Mouse (Mus musculus) embryo, embryonic 9.5 days (tissue): ENCODE results near the gene Nhlrc1.

Experiments
- DNase-seq: peaks from one replicate; pipeline ENCODE4 v3.0.0-alpha.2; 2017; ENCODE audit errors: extremely low spot score

The Nhlrc1 gene

DNA sequence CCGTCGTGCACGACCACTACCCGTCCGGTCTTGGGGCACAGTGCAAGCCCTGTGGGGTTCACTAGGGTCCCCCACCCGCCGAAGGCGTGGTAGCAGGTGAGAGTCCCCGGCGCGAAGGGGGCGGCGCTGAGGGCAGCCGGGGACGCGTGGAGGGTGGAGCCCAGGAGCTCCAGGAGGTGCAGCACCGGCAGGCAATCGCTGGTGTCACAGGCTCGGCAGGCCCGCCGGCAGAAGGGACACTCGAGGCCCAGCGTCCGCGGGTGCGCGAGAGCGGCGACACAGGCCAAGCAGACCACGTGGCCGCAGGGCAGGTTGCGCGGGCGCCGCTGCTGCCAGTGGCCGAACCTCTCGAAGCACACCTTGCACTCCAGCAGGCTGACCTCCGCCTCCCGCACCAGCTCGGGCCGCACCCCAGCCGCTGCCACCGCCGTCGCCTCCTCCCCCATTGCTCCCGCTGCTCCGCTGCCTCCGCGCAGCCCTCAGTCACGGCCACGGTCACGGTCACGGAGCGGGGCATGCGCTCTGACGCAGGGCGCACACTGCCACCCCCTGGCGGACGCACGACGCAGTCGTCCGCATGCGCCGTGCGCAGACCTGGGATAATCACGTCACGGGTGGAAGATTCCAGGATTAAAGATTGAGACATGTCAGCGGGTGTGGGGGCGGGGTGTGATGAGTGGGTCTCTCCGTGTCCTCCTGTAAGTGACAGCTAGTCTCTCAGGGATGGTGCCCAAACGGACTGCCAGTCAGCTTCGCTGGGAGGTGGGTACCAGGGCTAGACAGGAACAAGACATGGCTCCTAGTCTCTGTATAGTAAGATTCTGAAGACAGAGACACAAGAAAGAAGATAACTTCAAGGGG is at the start of gene Nhlrc1:
Nhlrc1 (minus strand) TSS at position 517 of the 861 bp plus-strand sequence.
- peak; percentile 75 for DNase-seq

DNA sequence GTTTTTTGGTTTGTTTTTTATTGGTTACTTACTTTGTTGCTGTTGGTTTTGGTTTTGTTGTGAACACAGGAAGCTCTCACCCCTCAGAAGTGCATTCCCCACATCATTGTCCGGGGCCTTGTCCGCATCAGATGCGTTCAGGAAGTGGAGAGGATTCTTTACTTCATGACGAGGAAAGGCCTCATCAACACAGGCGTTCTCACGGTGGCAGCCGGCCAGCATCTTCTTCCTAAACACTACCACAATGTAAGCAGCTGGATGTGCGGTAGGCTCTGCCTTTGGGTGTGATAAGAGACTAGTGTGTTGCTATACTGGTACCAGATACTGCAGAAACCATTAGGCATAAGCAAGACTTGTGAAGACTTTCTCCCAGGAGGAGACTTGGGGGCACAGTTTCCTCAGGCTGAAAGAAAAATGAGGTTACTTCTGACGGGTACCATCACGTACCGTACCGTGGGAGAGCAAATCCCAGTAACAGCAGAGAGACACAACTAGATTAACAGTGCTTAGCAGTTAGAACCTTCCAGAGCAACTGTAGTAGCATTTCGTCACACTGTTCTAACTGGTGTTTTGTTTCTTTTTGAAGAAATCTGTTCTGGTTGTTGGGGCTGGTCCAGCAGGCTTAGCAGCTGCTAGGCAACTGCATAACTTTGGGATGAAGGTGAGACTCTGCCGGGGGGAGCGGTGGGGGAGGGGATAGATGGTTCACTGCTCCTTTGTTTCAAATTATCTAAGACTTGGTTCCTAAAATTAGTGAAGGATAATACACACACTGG is 49.5 kb upstream of the Nhlrc1 start:
- no peak for DNase-seq

DNA sequence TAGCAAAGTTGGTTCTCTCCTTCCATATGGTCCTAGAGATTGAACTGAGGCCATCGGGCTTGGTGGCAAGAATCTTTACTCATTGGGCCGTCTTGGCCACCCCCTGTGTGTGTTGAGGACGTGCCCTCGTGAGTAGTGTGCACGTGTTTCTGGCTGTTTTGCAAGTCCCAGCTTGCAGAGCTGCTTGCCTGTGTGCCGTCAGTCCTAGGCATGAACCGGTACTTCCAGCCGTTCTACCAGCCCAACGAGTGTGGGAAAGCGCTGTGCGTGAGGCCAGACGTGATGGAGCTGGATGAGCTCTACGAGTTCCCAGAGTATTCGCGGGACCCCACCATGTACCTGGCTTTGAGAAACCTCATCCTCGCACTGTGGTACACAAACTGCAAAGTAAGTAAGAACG is 48.1 kb upstream of the Nhlrc1 start:
- no peak for DNase-seq

DNA sequence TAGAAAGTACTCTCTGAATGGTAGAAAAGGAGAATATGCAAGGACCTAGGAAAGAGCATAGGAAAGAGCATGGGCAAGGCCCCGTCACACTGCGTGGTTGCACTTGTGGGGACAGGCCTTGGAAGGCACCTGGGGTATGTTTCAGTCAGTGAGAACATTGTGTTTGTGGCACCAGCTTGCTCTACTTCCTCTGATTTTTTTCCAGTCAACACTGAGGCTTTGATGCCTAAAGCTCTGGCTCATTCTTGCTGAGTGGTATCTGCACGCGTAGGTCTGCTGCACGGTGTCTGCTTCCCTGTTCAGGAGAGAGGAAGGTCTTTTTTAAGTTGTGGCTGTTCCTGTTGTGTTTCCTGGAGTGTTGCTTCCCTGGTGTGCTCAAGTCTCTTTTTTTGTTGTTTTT is 42.1 kb upstream of the Nhlrc1 start:
- no peak for DNase-seq

DNA sequence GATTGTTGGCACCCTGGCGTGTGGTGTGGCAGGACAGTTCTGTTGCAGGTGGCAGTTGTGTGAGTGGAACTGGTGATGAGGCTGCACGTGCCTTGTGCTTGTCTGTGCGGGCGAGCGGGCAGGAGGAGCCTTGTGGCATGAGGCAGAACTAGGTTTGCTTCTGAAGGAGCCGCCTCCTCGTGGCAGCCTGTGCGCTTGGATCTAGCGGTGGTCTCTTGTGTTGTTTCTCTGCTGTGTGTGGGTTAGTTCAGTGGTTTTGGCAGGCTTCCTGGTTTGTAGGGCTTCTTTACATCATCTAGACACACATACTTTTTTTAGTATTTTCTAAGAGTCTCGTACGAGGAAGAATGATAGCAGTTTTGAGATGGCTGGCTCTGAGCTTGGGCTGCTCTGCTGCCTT is 41.5 kb upstream of the Nhlrc1 start:
- no peak for DNase-seq

DNA sequence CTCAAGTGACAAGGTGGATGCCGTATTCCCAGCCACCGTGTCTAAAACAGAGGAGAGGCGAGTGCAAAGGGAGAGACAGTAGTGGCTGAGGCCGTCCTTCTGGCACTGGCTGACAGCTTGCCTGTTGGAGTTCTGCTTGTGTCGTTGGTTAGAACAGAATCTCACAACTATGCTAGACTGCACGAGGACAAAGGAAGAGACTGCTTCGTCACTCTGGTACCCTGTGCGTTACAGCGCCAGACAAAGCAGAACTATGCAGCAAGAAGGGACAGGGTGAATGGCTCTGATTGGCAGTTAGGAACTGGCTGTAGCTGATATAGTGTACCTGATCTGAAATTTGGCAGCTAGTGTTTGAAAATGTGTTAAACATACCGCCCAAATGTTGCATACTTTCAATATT is 39.3 kb upstream of the Nhlrc1 start:
- no peak for DNase-seq

DNA sequence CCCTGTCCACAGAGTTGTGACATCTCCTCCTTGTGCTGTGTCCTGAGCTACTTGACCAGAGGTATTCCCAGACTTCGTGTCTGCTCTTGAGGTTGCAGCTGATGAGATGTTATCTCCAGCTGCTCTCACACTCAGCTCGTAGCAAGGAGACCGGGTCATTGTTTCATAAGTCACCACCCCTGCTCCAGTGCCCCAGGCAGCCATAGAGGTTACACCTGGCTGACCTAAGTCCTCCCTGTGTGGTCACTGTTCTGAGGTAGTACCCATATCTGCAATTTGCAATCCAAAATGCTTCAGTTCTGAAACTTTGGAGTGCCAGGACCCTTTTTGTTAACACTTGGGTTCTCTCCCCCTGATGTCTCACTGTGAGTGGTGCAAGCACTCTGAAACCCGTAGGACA is 35.4 kb upstream of the Nhlrc1 start:
- DNase-seq = no peak

DNA sequence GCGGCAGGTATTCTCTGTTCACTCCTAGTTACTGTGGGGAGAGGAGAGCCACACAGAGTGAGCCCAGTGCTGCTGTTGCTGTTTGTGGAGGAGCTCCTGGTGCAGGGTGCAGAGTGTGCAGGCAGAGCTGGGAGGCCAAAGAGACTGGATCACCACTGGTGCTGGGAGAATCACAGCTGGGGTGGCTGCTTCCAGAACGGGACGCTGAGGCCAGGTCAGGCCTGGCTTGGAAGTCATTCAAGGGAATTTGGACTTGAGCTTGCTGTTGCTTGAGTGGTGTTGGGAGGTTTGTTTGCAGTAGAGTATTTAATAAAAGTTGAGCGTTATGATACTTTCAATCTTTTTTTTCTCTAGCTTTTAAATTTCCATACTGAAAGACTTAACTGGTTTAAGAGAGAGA is 33.3 kb upstream of the Nhlrc1 start:
- no peak for DNase-seq

DNA sequence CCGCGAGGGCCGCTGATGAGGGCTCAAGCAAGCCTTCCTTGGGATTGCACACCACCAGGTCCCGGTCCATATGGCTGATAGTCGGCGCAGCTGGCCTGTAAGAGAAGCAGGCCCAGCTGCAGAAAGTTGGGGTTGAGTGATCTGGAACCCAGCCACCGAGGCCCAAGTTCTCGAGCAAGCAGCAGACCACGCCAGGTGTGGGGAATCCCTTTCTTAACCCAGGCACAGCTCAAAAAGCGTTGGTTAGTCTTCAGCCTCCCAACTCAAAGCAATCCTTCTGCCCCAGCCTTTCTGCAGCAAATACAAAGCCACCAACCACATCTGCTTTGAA is 29.9 kb upstream of the Nhlrc1 start, which contains the start of gene Tpmt:
Tpmt (minus strand) TSS at position 121 of the 331 bp plus-strand sequence.
- DNase-seq = peak; percentile 20

DNA sequence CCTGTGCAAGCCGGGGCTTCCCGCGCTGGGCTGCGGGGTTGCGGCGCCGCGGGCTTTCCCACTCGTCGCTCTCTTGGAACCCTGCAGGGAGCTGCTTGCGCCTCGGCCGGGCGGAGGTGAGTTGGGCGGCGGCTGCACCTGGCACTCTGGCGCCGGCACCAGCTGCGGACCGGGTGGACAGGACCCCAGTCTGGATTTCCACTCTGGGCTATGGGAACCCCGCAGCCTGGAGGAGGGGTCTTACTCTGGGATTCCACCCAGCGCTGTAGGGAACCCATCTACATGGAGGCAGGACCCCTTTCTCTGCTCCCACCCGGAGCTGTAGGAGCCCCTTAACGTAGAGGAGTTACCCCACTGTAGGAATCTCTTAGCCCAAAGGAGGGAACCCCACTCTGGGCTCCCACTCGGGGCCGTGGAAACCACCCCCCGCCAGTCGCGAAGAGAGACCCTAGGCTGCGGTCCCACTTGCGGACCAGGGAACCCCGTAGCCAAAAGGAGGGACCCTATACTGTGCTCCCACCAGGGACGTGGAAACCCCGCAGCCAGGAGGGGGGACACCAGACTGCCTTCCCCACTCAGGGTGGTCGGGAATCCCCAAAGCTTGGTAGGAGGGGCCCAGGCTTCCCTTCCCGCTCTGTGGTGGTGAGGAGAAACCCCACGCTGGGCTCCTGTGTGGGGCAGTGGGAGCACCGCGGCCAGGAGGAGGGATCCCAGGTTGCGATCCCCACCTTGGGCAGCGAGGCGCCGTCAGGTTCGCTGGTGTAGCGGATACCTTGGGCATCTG is 29.4 kb upstream of the Nhlrc1 start:
- peak; percentile 34 for DNase-seq

DNA sequence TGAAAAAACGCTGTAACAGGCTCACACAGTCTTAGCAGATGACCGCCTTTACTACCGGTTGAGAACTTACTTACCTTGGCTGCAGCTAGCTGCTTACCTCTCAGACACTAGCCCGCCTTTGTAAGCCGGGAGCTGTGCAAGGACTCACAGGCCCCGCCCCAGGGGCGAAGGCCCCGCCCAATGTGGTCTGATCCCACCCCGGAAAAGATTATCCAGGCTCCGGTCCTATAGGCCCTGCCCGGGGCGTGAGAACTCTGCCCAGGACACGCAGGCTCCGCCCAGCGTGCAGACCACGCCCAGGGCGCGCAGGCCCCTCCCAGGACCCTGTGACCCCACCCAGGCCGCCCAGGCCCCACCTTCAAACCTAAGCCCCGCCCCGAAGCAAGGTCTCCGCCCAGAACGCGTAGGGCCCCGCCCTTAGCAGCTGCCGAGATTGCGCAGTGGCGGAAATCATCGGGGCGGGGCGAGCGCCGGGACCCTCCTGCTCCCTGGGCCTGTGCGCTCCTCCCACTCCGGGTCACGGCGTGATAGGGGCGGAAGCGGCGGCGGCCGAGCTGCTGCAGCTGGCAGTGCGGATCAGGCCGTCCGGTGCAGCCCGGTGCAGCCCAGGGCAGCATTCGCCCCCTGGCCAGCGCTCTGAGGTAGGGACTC is 28.5 kb upstream of the Nhlrc1 start, which contains the start of gene Kdm1b:
Kdm1b (plus strand) TSS at position 470 of the 651 bp plus-strand sequence.
- DNase-seq = peak; percentile 100

DNA sequence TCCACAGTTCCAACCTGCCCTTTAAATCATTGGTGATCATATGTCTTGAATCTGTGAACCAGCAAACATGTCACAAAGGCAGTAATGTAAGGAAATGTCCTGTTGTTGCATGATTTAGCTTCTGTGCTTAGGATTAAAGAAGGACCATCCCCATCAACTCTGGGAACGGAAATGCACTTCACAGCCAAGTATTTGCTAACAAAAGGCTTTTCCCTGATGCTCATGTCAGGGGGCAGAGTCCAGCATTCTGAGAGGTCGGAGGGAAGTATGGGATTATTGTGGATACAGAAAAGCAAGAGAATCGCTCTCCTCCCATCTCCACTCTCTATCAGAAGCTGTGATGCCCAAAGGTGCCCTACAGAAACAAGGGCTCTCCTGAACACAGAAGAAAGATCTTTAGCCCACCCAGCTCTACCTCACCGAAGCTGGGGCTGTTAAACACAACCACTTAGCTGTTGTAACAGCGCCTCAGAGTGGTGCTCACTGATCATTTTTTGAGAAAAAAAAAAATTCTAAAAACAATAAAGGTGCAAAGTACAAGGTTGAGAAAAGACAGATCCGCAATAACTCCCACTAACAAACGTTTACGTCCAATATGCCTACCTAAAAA is 27.5 kb upstream of the Nhlrc1 start:
- no peak for DNase-seq

DNA sequence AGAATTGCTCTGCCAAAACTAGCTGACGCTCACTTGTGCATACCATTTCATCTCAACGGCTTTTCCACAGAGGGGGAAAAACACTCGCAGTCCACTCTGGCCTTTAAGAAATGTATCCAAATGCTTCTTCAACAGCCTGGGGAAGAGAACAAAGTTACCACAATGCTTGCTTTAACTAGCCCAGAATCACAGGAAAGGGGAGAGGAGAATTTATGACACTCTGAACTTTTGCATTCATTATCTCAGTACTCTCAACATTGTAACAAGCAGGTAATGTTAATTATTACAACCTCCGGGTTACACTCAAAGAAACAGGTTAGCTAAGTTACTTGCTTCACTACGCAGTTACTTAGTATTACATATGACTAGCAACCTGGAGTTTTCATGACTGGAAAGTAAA is 25.4 kb upstream of the Nhlrc1 start:
- no peak for DNase-seq

DNA sequence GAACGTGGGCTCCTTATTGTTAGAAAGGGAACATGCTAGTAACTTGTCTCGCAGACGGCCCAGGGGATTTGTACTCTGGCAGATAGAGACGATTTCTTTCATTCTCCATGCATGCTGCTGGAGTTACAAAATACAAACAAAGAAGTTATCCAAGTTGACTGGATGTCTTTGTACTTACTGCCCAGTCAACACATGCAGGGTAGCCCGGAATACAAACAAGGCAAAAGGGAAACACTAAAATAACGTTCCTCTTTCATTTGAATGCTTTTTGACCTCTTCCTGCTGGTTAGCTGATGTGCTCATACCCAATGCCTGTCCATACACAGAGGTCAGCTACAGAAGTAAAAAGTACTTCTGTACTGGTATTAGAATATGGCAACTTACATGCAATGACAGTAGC is 23.3 kb upstream of the Nhlrc1 start:
- DNase-seq = no peak

DNA sequence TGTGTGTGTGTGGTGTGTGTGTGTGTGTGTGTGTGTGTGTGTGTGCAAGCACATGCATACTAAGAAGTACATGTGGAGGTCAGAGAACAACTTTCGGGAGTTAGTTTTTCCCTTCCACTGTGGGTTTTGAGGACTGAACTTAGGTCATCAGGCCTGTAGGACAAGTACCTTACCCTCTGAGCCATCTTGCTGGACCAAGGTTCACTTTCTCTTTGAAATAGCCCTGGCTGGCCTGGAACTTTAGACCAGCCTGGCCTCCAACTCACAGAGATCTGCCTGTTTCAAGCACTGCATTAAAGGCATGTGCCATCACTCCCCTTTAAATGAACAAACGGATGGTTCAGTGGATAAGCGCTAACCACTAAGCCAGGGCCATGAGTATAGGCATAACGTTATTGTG is 19.0 kb upstream of the Nhlrc1 start:
- DNase-seq = no peak

DNA sequence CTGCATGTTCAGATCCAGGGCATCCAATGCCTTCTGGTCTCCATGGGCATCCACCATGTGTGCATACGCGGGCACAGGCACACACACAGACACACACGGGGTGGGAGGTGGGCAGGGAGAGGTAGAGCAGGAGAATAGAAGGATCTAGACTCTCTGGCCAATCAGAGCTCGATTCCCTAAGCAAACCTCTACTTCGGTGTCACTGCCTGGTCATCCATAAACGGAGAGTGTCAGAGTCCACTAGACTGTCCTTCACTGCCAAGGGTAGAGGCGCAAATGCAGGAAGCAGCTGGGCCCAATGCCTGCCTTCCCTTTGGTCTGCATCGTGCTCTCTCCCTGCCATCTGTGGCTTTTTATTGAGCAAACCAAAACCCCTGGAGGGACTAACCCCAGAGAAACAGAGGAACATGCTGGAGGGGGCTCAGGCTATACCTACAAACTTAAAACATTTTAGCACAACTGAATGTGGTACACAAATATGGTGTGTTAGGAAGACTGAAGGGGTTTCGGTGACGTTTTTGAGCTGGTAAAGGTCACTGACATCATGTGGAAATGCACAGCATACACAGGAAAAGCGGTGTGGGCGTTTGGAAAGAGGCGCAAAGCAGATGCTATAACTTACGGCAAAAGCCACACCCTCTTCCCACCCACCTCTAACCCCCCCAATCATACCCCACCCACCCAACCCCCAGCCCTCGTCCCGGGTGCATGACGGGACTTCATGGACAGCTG is 15.9 kb upstream of the Nhlrc1 start:
- DNase-seq = no peak

DNA sequence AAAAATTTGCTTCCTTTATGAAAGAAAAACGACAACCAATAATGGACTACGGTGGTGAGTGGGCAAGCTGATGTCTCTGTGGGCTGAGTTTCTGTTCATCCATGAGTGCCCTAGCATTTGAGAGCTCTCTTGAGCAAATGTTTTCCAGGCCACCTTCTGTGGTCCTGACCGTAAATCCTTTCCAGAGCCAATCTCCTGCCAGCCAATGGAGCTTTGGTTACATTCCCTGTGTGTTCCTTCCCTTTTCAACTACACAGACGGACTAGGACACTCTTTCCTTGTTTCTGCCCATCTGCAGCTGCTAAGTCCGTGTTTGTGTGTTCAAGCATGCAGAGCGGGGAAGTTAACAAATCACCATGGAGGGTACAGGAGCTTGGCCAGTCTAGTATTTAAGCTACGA is 6.1 kb upstream of the Nhlrc1 start:
- DNase-seq = no peak

DNA sequence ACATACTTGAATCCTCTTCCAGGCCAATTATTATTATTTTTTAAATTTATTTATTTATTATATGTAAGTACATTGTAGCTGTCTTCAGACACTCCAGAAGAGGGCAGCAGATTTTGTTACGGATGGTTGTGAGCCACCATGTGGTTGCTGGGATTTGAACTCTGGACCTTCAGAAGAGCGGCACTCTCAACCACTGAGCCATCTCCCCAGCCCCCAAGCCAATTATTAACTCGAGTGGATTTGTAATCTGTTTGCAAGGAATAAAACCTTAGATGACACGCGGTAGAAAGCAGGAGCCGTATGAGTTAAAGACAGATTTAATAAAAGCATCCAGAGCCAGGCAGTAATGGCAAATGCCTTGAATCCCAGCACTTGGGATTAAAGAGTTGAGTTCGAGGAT is 5.1 kb upstream of the Nhlrc1 start:
- no peak for DNase-seq

DNA sequence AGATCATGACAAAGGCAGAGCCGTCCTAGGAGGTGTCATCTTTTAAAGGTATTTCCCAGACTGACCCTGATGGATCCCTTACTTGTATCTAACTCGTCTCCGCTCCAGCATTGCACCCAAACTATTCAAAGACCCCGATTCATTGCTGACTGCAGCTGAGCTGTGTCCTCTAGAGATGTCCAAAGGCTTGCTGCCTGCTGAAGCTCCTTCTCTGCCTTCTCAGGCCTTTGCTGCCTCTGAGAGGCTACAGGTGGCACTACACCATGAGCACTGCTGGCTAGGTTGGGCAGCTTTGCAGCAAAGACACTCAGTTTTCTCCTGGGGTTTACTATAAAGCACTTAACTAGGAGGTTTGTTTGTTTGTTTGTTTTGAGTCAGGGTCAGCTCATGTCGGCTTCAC is 2.6 kb upstream of the Nhlrc1 start:
- DNase-seq = peak; percentile 58

DNA sequence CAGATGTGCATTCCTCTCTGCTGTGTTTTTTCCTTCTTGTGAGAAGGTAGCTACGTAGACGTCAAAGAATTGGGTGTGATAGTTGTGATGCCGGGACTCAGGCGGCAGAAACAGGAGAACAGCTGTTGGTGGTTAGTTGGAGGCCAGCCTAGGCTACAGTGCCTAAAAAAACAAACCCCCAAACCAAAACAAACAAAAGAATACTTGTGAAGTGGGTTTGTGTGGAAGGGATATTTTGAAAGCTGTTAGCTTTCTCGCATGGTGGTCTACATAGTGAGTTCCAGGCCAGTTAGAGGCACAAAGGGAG is 498 bp upstream of the Nhlrc1 start:
- no peak for DNase-seq

DNA sequence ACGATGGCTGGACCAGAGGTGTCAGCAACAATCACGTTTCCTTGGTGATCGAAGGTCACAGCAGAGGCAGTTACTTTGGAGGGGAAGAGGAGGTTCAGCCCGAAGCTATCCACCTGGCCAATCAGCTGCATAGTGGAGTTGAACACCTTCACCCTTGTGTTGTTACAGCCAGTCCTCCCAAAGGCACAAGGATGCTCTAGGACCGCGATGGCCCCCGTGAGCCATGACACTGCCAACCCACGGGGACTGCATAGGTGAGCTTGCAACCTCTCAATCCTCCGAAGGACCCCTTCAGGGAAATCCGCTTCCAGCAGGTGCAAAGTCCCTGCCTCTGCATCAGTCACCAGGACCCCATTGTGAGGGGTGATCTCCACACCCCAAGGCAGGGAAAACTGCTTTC is 910 bp downstream of the Nhlrc1 start:
- peak; percentile 9 for DNase-seq
